Mouse (Mus musculus): ENCODE measurements around the gene Apoc4.

The Apoc4 gene

GRCm38 (mm10) chr7:19676662-19677061, 4.6 kb downstream of the Apoc4 start:
- DNase-seq = no peak

- DNase-seq = no peak
These were observed 5.5 kb downstream of the Apoc4 start for GRCm38 (mm10) chr7:19675824-19676223.

GRCm38 (mm10) chr7:19673083-19673699, 8.1 kb downstream of the Apoc4 start:
- DNase-seq = no peak

- DNase-seq = no peak
These were observed 9.8 kb downstream of the Apoc4 start for GRCm38 (mm10) chr7:19671511-19671910.

GRCm38 (mm10) chr7:19668947-19669721, 12.1 kb downstream of the Apoc4 start:
- DNase-seq = peak; percentile 93

GRCm38 (mm10) chr7:19667434-19667833, 13.8 kb downstream of the Apoc4 start:
- DNase-seq = no peak

- DNase-seq = no peak
These were observed 14.5 kb downstream of the Apoc4 start for GRCm38 (mm10) chr7:19666750-19667149.

GRCm38 (mm10) chr7:19664955-19665841, 16.1 kb downstream of the Apoc4 start, which contains the start of gene Clptm1:
TSS of gene Clptm1 (minus strand) at chr7:19665033.
- DNase-seq = peak; percentile 97

- DNase-seq = no peak
These were observed 16.8 kb downstream of the Apoc4 start for GRCm38 (mm10) chr7:19664455-19664954.

GRCm38 (mm10) chr7:19663940-19664339, 17.3 kb downstream of the Apoc4 start:
- no peak for DNase-seq

- no peak for DNase-seq
These were observed 28.7 kb downstream of the Apoc4 start for GRCm38 (mm10) chr7:19652614-19653013.

GRCm38 (mm10) chr7:19651063-19651786, 30.1 kb downstream of the Apoc4 start:
- DNase-seq = no peak

GRCm38 (mm10) chr7:19641223-19641622, 40.1 kb downstream of the Apoc4 start:
- DNase-seq = peak; percentile 55

GRCm38 (mm10) chr7:19635074-19635827, 46.0 kb downstream of the Apoc4 start:
- DNase-seq = no peak

- no peak for DNase-seq
These were observed 46.7 kb downstream of the Apoc4 start for GRCm38 (mm10) chr7:19634591-19634990.

- no peak for DNase-seq
These were observed 47.4 kb downstream of the Apoc4 start for GRCm38 (mm10) chr7:19633855-19634254.

- DNase-seq = no peak
These were observed 48.1 kb downstream of the Apoc4 start for GRCm38 (mm10) chr7:19633197-19633596.

- DNase-seq = no peak
These were observed 48.6 kb downstream of the Apoc4 start for GRCm38 (mm10) chr7:19632720-19633119.

GRCm38 (mm10) chr7:19632275-19632674, 49.0 kb downstream of the Apoc4 start:
- DNase-seq = no peak

- DNase-seq = peak; percentile 92
These were observed 51.9 kb downstream of the Apoc4 start, which contains the start of gene Relb for GRCm38 (mm10) chr7:19629361-19629734. TSS of gene Relb (minus strand) at chr7:19629438.

- DNase-seq = peak; percentile 90
These were observed 52.5 kb downstream of the Apoc4 start for GRCm38 (mm10) chr7:19628536-19629360.
